Mouse (Mus musculus): Measurements from ENCODE around the gene Miga1. TPM values are rescaled to one million over a fixed set of nuclear protein-coding genes. Genes with fewer than 3 reads are reported as not detected.

The Miga1 gene
- polyA plus RNA-seq, 1 experiment from 2014 or later, result 26.3 TPM

- H3K9me3 ChIP-seq (ENCODE audit: control insufficient read depth, low read length), result no peaks in the 10 kb centered on the region
- H3K4me3 ChIP-seq (ENCODE audit: low read depth, low read length), result no peak overlapping the region
- peaks cover 1% of the 10 kb centered on the region for H3K4me1 ChIP-seq (replicated peaks; ENCODE audit: control insufficient read depth, insufficient read depth, low read length)
- WGBS, result 89% methylated on average over 10 of the region's 10 CpGs
- DNase-seq (ENCODE audit: low spot score) (no peak), ATAC-seq (replicated peaks; ENCODE audit: low FRiP score) (no peak)
- H3K27ac ChIP-seq (ENCODE audit: low read depth, low read length), result no peak overlapping the region
- no peaks in the 10 kb centered on the region for H3K36me3 ChIP-seq (ENCODE audit: control insufficient read depth, insufficient read depth, low read length)
- peaks cover 5% of the 10 kb centered on the region for H3K27me3 ChIP-seq (ENCODE audit: control insufficient read depth, insufficient read depth, low read length)
- H3K4me2 ChIP-seq (ENCODE audit: low read depth, low read length, severe bottlenecking), result no peak overlapping the region
- H3K9ac ChIP-seq (ENCODE audit: low read length), result no peak overlapping the region
These were observed 69.0 kb downstream of the Miga1 start for GRCm38 (mm10) chr3:152271071-152271710.

- no peak for ATAC-seq (replicated peaks; ENCODE audit: low FRiP score)
- no peak overlapping the region for H3K9ac ChIP-seq (ENCODE audit: low read length)
- H3K4me3 ChIP-seq (ENCODE audit: low read depth, low read length), result no peak overlapping the region
- H3K27ac ChIP-seq (ENCODE audit: low read depth, low read length), result no peak overlapping the region
- H3K4me2 ChIP-seq (ENCODE audit: low read depth, low read length, severe bottlenecking), result no peak overlapping the region
- no peak for DNase-seq (ENCODE audit: low spot score)
- 90% methylated on average over 14 of the region's 14 CpGs for WGBS
- peaks cover 20% of the 10 kb centered on the region for H3K27me3 ChIP-seq (ENCODE audit: control insufficient read depth, insufficient read depth, low read length)
- H3K9me3 ChIP-seq (ENCODE audit: control insufficient read depth, low read length), result no peaks in the 10 kb centered on the region
- H3K36me3 ChIP-seq (ENCODE audit: control insufficient read depth, insufficient read depth, low read length), result no peaks in the 10 kb centered on the region
- H3K4me1 ChIP-seq (replicated peaks; ENCODE audit: control insufficient read depth, insufficient read depth, low read length), result peaks cover 9% of the 10 kb centered on the region
These were observed 72.1 kb downstream of the Miga1 start for GRCm38 (mm10) chr3:152268099-152268498.

- H3K36me3 ChIP-seq (ENCODE audit: control insufficient read depth, insufficient read depth, low read length), result no peaks in the 10 kb centered on the region
- DNase-seq (ENCODE audit: low spot score) (no peak), ATAC-seq (replicated peaks; ENCODE audit: low FRiP score) (peak; percentile 52)
- H3K4me3 ChIP-seq (ENCODE audit: low read depth, low read length), result peak within 1 kb of the TSS; percentile 55
- H3K9me3 ChIP-seq (ENCODE audit: control insufficient read depth, low read length), result no peaks in the 10 kb centered on the region
- H3K4me1 ChIP-seq (replicated peaks; ENCODE audit: control insufficient read depth, insufficient read depth, low read length), result peaks cover 16% of the 10 kb centered on the region
- H3K4me2 ChIP-seq (ENCODE audit: low read depth, low read length, severe bottlenecking), result peak within 1 kb of the TSS; percentile 91
- 2% methylated on average over 13 of the region's 13 CpGs for WGBS
- H3K27me3 ChIP-seq (ENCODE audit: control insufficient read depth, insufficient read depth, low read length), result peaks cover 21% of the 10 kb centered on the region
- H3K27ac ChIP-seq (ENCODE audit: low read depth, low read length), result no peak within 1 kb of the TSS
- peak within 1 kb of the TSS; percentile 67 for H3K9ac ChIP-seq (ENCODE audit: low read length)
These were observed 74.2 kb downstream of the Miga1 start, which contains the start of gene Nexn for GRCm38 (mm10) chr3:152266036-152266421. TSS of gene Nexn (minus strand) at chr3:152266350.

- Histone ChIP-seq H3K27ac (ENCODE audit: low read depth, low read length) (no peak overlapping the region), H3K4me1 (replicated peaks; ENCODE audit: control insufficient read depth, insufficient read depth, low read length) (peaks cover 16% of the 10 kb centered on the region), H3K4me3 (ENCODE audit: low read depth, low read length) (peak overlapping the region; percentile 55), H3K9me3 (ENCODE audit: control insufficient read depth, low read length) (no peaks in the 10 kb centered on the region), H3K36me3 (ENCODE audit: control insufficient read depth, insufficient read depth, low read length) (no peaks in the 10 kb centered on the region), H3K9ac (ENCODE audit: low read length) (peak overlapping the region; percentile 67), H3K27me3 (ENCODE audit: control insufficient read depth, insufficient read depth, low read length) (peaks cover 21% of the 10 kb centered on the region), H3K4me2 (ENCODE audit: low read depth, low read length, severe bottlenecking) (peak overlapping the region; percentile 91)
- 2% methylated on average over 46 of the region's 63 CpGs for WGBS
- DNase-seq (ENCODE audit: low spot score), result peak; percentile 85
- ATAC-seq (replicated peaks; ENCODE audit: low FRiP score), result peak; percentile 83
These were observed 74.7 kb downstream of the Miga1 start for GRCm38 (mm10) chr3:152265351-152266035.

GRCm38 (mm10) chr3:152264830-152265229, 75.4 kb downstream of the Miga1 start:
- Histone ChIP-seq H3K9me3 (ENCODE audit: control insufficient read depth, low read length) (no peaks in the 10 kb centered on the region), H3K4me1 (replicated peaks; ENCODE audit: control insufficient read depth, insufficient read depth, low read length) (peaks cover 16% of the 10 kb centered on the region), H3K4me2 (ENCODE audit: low read depth, low read length, severe bottlenecking) (peak overlapping the region; percentile 91), H3K36me3 (ENCODE audit: control insufficient read depth, insufficient read depth, low read length) (no peaks in the 10 kb centered on the region), H3K27me3 (ENCODE audit: control insufficient read depth, insufficient read depth, low read length) (peaks cover 21% of the 10 kb centered on the region), H3K4me3 (ENCODE audit: low read depth, low read length) (peak overlapping the region; percentile 55; the same call in 1 of the 2 replicates), H3K27ac (ENCODE audit: low read depth, low read length) (no peak overlapping the region), H3K9ac (ENCODE audit: low read length) (peak overlapping the region; percentile 67; the same call in 1 of the 2 replicates)
- 24% methylated on average over 12 of the region's 12 CpGs for WGBS
- DNase-seq (ENCODE audit: low spot score), result no peak
- no peak for ATAC-seq (replicated peaks; ENCODE audit: low FRiP score)

- H3K27me3 ChIP-seq (ENCODE audit: control insufficient read depth, insufficient read depth, low read length), result peaks cover 21% of the 10 kb centered on the region
- 50% methylated on average over 10 of the region's 10 CpGs for WGBS
- no peak for ATAC-seq (replicated peaks; ENCODE audit: low FRiP score)
These were observed 75.8 kb downstream of the Miga1 start for GRCm38 (mm10) chr3:152264374-152264773.

GRCm38 (mm10) chr3:152261948-152262347, 78.3 kb downstream of the Miga1 start:
- ATAC-seq (replicated peaks; ENCODE audit: low FRiP score) (no peak), DNase-seq (ENCODE audit: low spot score) (no peak)
- no peak overlapping the region for H3K4me3 ChIP-seq (ENCODE audit: low read depth, low read length)
- H3K4me1 ChIP-seq (replicated peaks; ENCODE audit: control insufficient read depth, insufficient read depth, low read length), result peaks cover 16% of the 10 kb centered on the region
- H3K9me3 ChIP-seq (ENCODE audit: control insufficient read depth, low read length), result no peaks in the 10 kb centered on the region
- H3K9ac ChIP-seq (ENCODE audit: low read length), result no peak overlapping the region
- 29% methylated on average over 8 of the region's 8 CpGs for WGBS
- H3K4me2 ChIP-seq (ENCODE audit: low read depth, low read length, severe bottlenecking), result no peak overlapping the region
- no peak overlapping the region for H3K27ac ChIP-seq (ENCODE audit: low read depth, low read length)
- H3K27me3 ChIP-seq (ENCODE audit: control insufficient read depth, insufficient read depth, low read length), result peaks cover 19% of the 10 kb centered on the region
- no peaks in the 10 kb centered on the region for H3K36me3 ChIP-seq (ENCODE audit: control insufficient read depth, insufficient read depth, low read length)

More at GRCm38 (mm10) chr3:152264374-152264773, 75.8 kb downstream of the Miga1 start:
- Histone ChIP-seq H3K4me1 (replicated peaks; ENCODE audit: control insufficient read depth, insufficient read depth, low read length) (peaks cover 16% of the 10 kb centered on the region), H3K4me2 (ENCODE audit: low read depth, low read length, severe bottlenecking) (0 out of 2 replicates have a peak overlapping the region, but pooled peaks have one; percentile 91), H3K27ac (ENCODE audit: low read depth, low read length) (no peak overlapping the region), H3K9me3 (ENCODE audit: control insufficient read depth, low read length) (no peaks in the 10 kb centered on the region), H3K9ac (ENCODE audit: low read length) (no peak overlapping the region), H3K36me3 (ENCODE audit: control insufficient read depth, insufficient read depth, low read length) (no peaks in the 10 kb centered on the region), H3K4me3 (ENCODE audit: low read depth, low read length) (no peak overlapping the region)
- DNase-seq (ENCODE audit: low spot score), result no peak

- Histone ChIP-seq H3K36me3 (ENCODE audit: control insufficient read depth, insufficient read depth, low read length) (no peaks in the 10 kb centered on the region), H3K9me3 (ENCODE audit: control insufficient read depth, low read length) (no peaks in the 10 kb centered on the region), H3K4me3 (ENCODE audit: low read depth, low read length) (no peak overlapping the region), H3K27ac (ENCODE audit: low read depth, low read length) (no peak overlapping the region), H3K9ac (ENCODE audit: low read length) (no peak overlapping the region), H3K27me3 (ENCODE audit: control insufficient read depth, insufficient read depth, low read length) (peaks cover 18% of the 10 kb centered on the region), H3K4me1 (replicated peaks; ENCODE audit: control insufficient read depth, insufficient read depth, low read length) (peaks cover 16% of the 10 kb centered on the region), H3K4me2 (ENCODE audit: low read depth, low read length, severe bottlenecking) (no peak overlapping the region)
- DNase-seq (ENCODE audit: low spot score) (no peak), ATAC-seq (replicated peaks; ENCODE audit: low FRiP score) (no peak)
- 58% methylated on average over 8 of the region's 8 CpGs for WGBS
These were observed 78.8 kb downstream of the Miga1 start for GRCm38 (mm10) chr3:152261436-152261835.

All from forebrain, embryonic 11.5 days (tissue).